Mouse (Mus musculus) spleen, adult 2 months (tissue): ENCODE measurements at regions not wholly inside any gene's neighbourhood (a gene's known extent, or its start where the extent isn't known, plus 50 kb on each side); places are given as distances from the start of the nearest gene placed in this dataset.

Experiments used
- DNase-seq, 2 experiments: peaks; one replicate each; pipeline versions ENCODE4 v3.0.0 to v3.0.0-alpha.2; 2012 to 2021; ENCODE audit warnings: low spot score in 2 of 2, low read depth in 1 of 2
- H3K27ac ChIP-seq: fragments of 200-500 bp; 2 replicates; pipeline ENCODE4 v1.5.1; 2012; ENCODE audit warnings: low read length, inconsistent platforms; ENCODE audit not compliant: insufficient read depth
- H3K27me3 ChIP-seq: fragments of 200-500 bp; 2 replicates; pipeline ENCODE4 v1.6.1; 2012; ENCODE audit warnings: mild to moderate bottlenecking, moderate library complexity, low read length, inconsistent platforms; ENCODE audit not compliant: control insufficient read depth, insufficient read depth
- H3K36me3 ChIP-seq: fragments of 200-500 bp; 2 replicates; pipeline ENCODE4 v1.6.1; 2012; ENCODE audit warnings: mild to moderate bottlenecking, low read length, inconsistent platforms; ENCODE audit not compliant: control insufficient read depth, insufficient read depth
- H3K4me1 ChIP-seq: fragments of 200-500 bp; 2 replicates; pipeline ENCODE4 v1.6.1; 2011; ENCODE audit warnings: inconsistent platforms; ENCODE audit not compliant: control insufficient read depth, insufficient read depth, insufficient read length
- H3K4me3 ChIP-seq: fragments of 200-500 bp; 2 replicates; pipeline ENCODE4 v1.5.1; 2011; ENCODE audit warnings: mild to moderate bottlenecking, inconsistent platforms; ENCODE audit not compliant: insufficient read depth, insufficient read length; ENCODE audit errors: extremely low read depth
- CTCF ChIP-seq: fragments of 200-500 bp; IDR thresholded peaks from 2 replicates; pipeline ENCODE4 v1.5.1; 2011; ENCODE audit warnings: mild to moderate bottlenecking, inconsistent platforms; ENCODE audit not compliant: insufficient read depth, insufficient read length, insufficient replicate concordance; ENCODE audit errors: extremely low read depth
- POLR2A ChIP-seq: fragments of 200-500 bp; IDR thresholded peaks from 2 replicates; pipeline ENCODE4 v1.6.1; 2011; ENCODE audit warnings: low read depth, low read length, inconsistent platforms
- WGBS: fragments of 180-500 bp; shearing (Covaris S2); methylation state at CpG from one replicate; pipeline ENCODE4 v1.1.7; 2018; 5-methylcytosine and 5-hydroxymethylcytosine counted together

- H3K27me3 ChIP-seq: no peaks in the 10 kb centered on the region
- peaks cover 14% of the 10 kb centered on the region; the same call in 1 of the 2 replicates for H3K4me1 ChIP-seq
- H3K4me3 ChIP-seq: no peak overlapping the region
- H3K27ac ChIP-seq: no peak overlapping the region
- no peak for TF ChIP-seq CTCF
- TF ChIP-seq POLR2A: no peak
- H3K36me3 ChIP-seq: no peaks in the 10 kb centered on the region
- 61% methylated on average over 6 of the region's 6 CpGs for WGBS
- no peak for DNase-seq
Observed at GRCm38 (mm10) chr16:95778845-95779722, 77.2 kb downstream of the Ets2 start.

DNA sequence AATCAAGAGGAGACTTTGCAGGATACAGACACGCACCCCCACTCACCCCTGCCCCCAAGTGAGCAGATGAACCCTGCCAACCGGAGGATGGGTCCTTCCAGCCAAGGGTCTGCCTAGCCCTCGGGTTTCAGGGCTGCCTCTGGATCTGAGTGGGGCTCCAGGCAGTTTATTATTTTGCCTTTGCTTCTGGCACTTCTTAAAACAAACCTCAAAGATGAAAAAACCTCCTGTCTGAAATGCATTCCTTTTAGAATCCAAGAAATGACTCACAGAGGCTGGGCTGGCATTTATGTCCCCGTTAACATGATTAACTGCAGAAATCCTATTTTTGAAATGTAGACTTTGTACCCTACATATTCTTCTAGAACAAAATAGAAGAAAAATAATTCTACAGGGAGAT is 76.3 kb downstream of the Ets2 start:
- DNase-seq: no peak
- Histone ChIP-seq H3K4me3 (no peak overlapping the region), H3K27me3 (no peaks in the 10 kb centered on the region), H3K4me1 (peaks cover 14% of the 10 kb centered on the region; the same call in 1 of the 2 replicates), H3K36me3 (no peaks in the 10 kb centered on the region), H3K27ac (no peak overlapping the region)
- no peak for TF ChIP-seq CTCF
- TF ChIP-seq POLR2A: no peak
- 90% methylated on average over 4 of the region's 4 CpGs for WGBS

GRCm38 (mm10) chr16:95776610-95777363 is 74.9 kb downstream of the Ets2 start:
- Histone ChIP-seq H3K4me3 (no peak overlapping the region), H3K27me3 (no peaks in the 10 kb centered on the region), H3K4me1 (peaks cover 14% of the 10 kb centered on the region; the same call in 1 of the 2 replicates), H3K27ac (no peak overlapping the region), H3K36me3 (no peaks in the 10 kb centered on the region)
- 87% methylated on average over 10 of the region's 10 CpGs for whole genome bisulfite sequencing
- TF ChIP-seq CTCF (no peak), POLR2A (no peak)
- DNase-seq: no peak

GRCm38 (mm10) chr16:95776010-95776409 is 74.1 kb downstream of the Ets2 start:
- no peak for DNase-seq
- no peak overlapping the region for H3K27ac ChIP-seq
- H3K4me3 ChIP-seq: no peak overlapping the region
- TF ChIP-seq POLR2A (no peak), CTCF (no peak)
- WGBS: 69% methylated on average over 1 of the region's 1 CpGs
- H3K27me3 ChIP-seq: no peaks in the 10 kb centered on the region
- peaks cover 14% of the 10 kb centered on the region; the same call in 1 of the 2 replicates for H3K4me1 ChIP-seq
- no peaks in the 10 kb centered on the region for H3K36me3 ChIP-seq

GRCm38 (mm10) chr16:95775361-95775760 is 73.5 kb downstream of the Ets2 start:
- H3K36me3 ChIP-seq: no peaks in the 10 kb centered on the region
- no peak overlapping the region for H3K4me3 ChIP-seq
- peaks cover 8% of the 10 kb centered on the region; the same call in 1 of the 2 replicates for H3K4me1 ChIP-seq
- H3K27me3 ChIP-seq: no peaks in the 10 kb centered on the region
- DNase-seq: no peak
- TF ChIP-seq CTCF: no peak
- TF ChIP-seq POLR2A: no peak
- WGBS: 72% methylated on average over 5 of the region's 5 CpGs
- no peak overlapping the region for H3K27ac ChIP-seq

DNA sequence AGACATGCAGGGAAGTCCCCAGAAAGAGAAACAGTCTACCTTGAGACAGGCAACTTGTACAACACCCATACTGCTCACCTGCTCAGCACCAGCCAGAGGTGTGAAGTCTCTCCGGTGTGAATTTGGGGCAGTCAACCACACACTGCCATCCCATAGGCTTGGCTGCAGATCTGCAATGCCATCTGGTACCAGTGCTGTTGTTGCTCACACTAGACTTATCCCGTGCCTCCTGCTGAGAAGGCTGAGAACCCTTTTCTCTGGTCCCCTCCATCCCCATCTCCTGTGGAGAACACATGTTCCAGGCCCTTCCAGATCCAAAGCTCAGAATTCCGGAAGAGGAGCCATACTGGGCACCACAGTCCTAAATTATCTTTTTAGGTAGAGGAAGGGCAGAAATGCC is 71.3 kb downstream of the Ets2 start:
- no peak for TF ChIP-seq CTCF
- TF ChIP-seq POLR2A: no peak
- H3K27me3 ChIP-seq: no peaks in the 10 kb centered on the region
- no peak overlapping the region for H3K27ac ChIP-seq
- DNase-seq: no peak
- no peaks in the 10 kb centered on the region for H3K36me3 ChIP-seq
- 84% methylated on average over 3 of the region's 3 CpGs for WGBS
- H3K4me3 ChIP-seq: no peak overlapping the region
- peaks cover 9% of the 10 kb centered on the region; the same call in 1 of the 2 replicates for H3K4me1 ChIP-seq
